Mouse (Mus musculus) kidney, adult 2 months (tissue): ENCODE data around the gene Dedd. TPM values are rescaled to one million over a fixed set of nuclear protein-coding genes. Genes with fewer than 3 reads are reported as not detected.

Experiments
- DNase-seq: peaks from one replicate; pipeline ENCODE4 v3.0.0; 2021
- H3K27ac ChIP-seq: fragments of 200-500 bp; 2 replicates; pipeline ENCODE4 v1.5.1; 2012; ENCODE audit warnings: low read depth, low read length, control low read depth, inconsistent platforms; ENCODE audit not compliant: insufficient read depth
- H3K27me3 ChIP-seq: fragments of 200-500 bp; replicated peaks from 2 replicates; pipeline ENCODE4 v1.6.1; 2012; ENCODE audit warnings: mild to moderate bottlenecking, moderate library complexity, low read length, inconsistent platforms; ENCODE audit not compliant: control insufficient read depth, insufficient read depth
- H3K36me3 ChIP-seq: fragments of 200-500 bp; 2 replicates; pipeline ENCODE4 v1.6.1; 2012; ENCODE audit warnings: mild to moderate bottlenecking, moderate library complexity, low read length, inconsistent platforms; ENCODE audit not compliant: control insufficient read depth, insufficient read depth
- H3K4me1 ChIP-seq: fragments of 200-500 bp; 2 replicates; pipeline ENCODE4 v1.6.1; 2011; ENCODE audit warnings: low read length; ENCODE audit not compliant: control insufficient read depth, insufficient read depth
- H3K4me3 ChIP-seq: fragments of 200-500 bp; 2 replicates; pipeline ENCODE4 v1.5.1; 2011; ENCODE audit warnings: mild to moderate bottlenecking, low read depth, low read length, control low read depth; ENCODE audit not compliant: insufficient read depth
- CTCF ChIP-seq: fragments of 200-500 bp; conservative IDR thresholded peaks from 2 replicates; pipeline ENCODE4 v1.5.1; 2011; ENCODE audit warnings: low read depth, mild to moderate bottlenecking, control low read depth, low read length, moderate library complexity, mixed read lengths; ENCODE audit not compliant: insufficient read depth, insufficient read length
- POLR2A ChIP-seq: fragments of 200-500 bp; IDR thresholded peaks from one replicate; pipeline ENCODE4 v1.6.1; 2011; ENCODE audit warnings: low read depth, low read length, control low read depth
- WGBS: fragments of 180-500 bp; shearing (Covaris S2); methylation state at CpG from one replicate; pipeline ENCODE4 v1.1.7; 2018; 5-methylcytosine and 5-hydroxymethylcytosine counted together
- polyA plus RNA-seq: library from polyadenylated mRNA; depleted of rRNA; stranded (reverse); fragments of >200 nt; gene quantifications from 2 replicates; pipeline ENCODE4 v1.2.3, GENCODE M21; 2012

The Dedd gene
- polyA plus RNA-seq, 1 experiment: 48.6 TPM

DNA sequence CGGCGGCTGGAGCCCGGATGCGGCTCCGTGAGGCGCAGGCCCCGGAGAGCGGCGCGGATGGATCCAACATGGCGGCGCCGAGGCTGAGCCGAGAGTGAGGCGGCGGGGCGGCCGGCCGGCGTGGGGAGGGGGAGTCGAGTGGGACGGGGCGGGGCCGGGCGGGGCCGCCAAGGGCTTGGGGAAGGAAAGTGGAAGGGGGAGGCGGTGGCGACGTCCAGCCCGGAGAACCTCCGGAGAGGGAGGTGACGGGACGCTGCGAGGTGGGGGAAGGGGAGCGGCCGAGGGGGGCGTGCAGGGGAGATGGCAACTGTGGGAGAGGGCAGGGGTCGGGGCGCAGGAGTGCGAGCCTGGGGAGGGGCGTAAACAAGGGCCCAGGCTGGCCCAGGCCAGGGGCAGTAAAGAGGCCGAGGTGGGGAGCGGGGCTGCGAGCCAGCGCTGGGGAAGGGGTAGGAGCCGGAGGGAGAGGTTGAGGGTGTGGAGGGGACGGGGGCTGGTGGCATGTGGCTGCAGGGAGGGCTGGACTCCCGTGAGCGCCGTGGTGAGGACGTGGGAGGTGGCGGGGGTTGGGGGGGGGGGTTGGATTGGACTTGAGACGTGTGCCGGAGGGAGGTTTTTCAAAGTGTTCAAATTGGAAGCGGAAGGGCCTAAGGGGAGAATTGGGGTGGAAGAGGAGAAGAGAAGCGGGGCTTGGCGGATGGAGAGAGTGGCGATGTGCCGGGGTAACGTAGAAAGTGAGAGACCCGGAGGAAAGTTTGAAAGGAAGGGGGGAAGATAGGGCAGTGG is 679 bp downstream of the Dedd start:
- Histone ChIP-seq H3K4me3 (peak overlapping the region; percentile 74), H3K36me3 (no peaks in the 10 kb centered on the region), H3K27me3 (no peaks in the 10 kb centered on the region), H3K4me1 (peaks cover 12% of the 10 kb centered on the region; the same call in 1 of the 2 replicates), H3K27ac (peak overlapping the region; percentile 39)
- no peak for TF ChIP-seq CTCF
- no peak for TF ChIP-seq POLR2A
- DNase-seq: no peak
- 1% methylated on average over 54 of the region's 61 CpGs for WGBS

DNA sequence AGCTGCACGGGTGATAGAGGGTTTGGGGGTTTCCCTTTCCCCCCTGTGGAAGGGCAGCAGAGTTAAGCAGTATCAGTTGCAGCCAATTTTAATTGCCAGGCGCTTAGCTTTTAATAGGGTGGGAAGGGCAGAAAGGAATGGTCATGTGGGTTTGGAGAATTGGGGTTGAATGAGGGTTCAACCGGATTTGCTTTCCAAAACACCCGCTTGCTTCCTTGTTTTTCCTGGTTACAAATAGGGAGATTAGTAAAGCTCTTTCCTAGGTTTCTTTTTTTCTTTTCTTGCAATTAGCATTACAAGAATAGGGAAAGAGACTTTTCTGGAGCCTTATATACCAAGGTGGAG is 1.2 kb downstream of the Dedd start:
- peak; percentile 48 for DNase-seq
- Histone ChIP-seq H3K4me1 (peaks cover 12% of the 10 kb centered on the region; the same call in 1 of the 2 replicates), H3K4me3 (peak overlapping the region; percentile 74), H3K27me3 (no peaks in the 10 kb centered on the region), H3K27ac (peak overlapping the region; percentile 33), H3K36me3 (no peaks in the 10 kb centered on the region)
- TF ChIP-seq POLR2A: no peak
- no peak for TF ChIP-seq CTCF
- WGBS: 0% methylated on average over 4 of the region's 4 CpGs

- DNase-seq: peak; percentile 80
- TF ChIP-seq POLR2A (no peak), CTCF (no peak)
- Histone ChIP-seq H3K27ac (peak overlapping the region; percentile 95), H3K4me1 (peaks cover 17% of the 10 kb centered on the region; the same call in 1 of the 2 replicates), H3K27me3 (no peaks in the 10 kb centered on the region), H3K4me3 (peak overlapping the region; percentile 30; the same call in 1 of the 2 replicates), H3K36me3 (peaks cover 4% of the 10 kb centered on the region; the same call in 1 of the 2 replicates)
- WGBS: 58% methylated on average over 16 of the region's 16 CpGs
Observed at GRCm38 (mm10) chr1:171342262-171343207, 13.6 kb downstream of the Dedd start.

DNA sequence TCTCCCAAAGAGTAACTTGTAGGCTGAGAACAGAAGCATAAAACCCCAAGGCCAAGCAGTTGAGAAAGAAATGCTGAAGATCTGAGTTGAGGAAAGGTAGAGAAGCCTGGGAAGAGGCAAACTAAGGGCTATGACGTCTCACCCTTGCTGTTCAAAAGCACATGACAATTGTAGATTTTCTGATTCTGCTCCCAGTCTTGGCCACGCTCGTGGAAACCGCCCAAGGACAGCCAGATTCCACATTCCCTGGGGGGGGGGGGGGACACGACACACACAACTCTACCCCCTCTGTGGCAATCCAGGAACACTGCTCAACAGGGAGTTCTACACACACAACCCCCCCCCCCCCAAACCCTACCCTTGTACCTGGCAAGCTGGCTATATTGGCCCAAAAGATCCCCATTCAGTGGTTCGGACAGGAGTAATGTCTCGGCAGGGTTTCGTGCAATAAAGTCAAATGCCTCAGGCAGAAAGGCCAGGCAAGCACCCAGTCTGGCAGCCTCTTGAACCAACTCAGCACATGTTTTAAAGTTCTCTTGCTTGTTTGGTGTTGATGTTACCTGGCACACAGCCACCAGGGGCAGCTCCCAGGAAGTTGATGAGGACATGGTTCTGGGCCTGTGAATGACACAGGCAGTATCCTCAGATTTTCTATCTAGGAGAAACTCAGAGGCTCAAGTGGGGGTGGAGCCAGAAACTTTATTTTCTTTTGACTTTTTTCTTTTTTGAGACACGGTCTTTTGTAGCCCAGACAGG is 15.2 kb downstream of the Dedd start:
- Histone ChIP-seq H3K27me3 (no peaks in the 10 kb centered on the region), H3K27ac (peak overlapping the region; percentile 26), H3K4me3 (peak overlapping the region; percentile 0; the same call in 1 of the 2 replicates), H3K36me3 (peaks cover 4% of the 10 kb centered on the region; the same call in 1 of the 2 replicates), H3K4me1 (peaks cover 20% of the 10 kb centered on the region; the same call in 1 of the 2 replicates)
- WGBS: 26% methylated on average over 8 of the region's 9 CpGs
- peak; percentile 89 for DNase-seq
- no peak for TF ChIP-seq POLR2A
- TF ChIP-seq CTCF: no peak

GRCm38 (mm10) chr1:171344715-171345114 is 15.8 kb downstream of the Dedd start:
- TF ChIP-seq POLR2A: no peak
- TF ChIP-seq CTCF: no peak
- DNase-seq: peak; percentile 57
- WGBS: 62% methylated on average over 9 of the region's 9 CpGs
- Histone ChIP-seq H3K27me3 (no peaks in the 10 kb centered on the region), H3K36me3 (peaks cover 4% of the 10 kb centered on the region; the same call in 1 of the 2 replicates), H3K4me1 (peaks cover 22% of the 10 kb centered on the region; the same call in 1 of the 2 replicates), H3K27ac (peak overlapping the region; percentile 26), H3K4me3 (peak overlapping the region; percentile 81)
